Mouse (Mus musculus) heart, postnatal 4 days (tissue): ENCODE data around the gene Rev1. TPM values are rescaled to one million over a fixed set of nuclear protein-coding genes. Genes with fewer than 3 reads are reported as not detected.
"Not testable (repeated sequence)": the region's sequence is repeated elsewhere in the genome, so short reads cannot be mapped to it uniquely, and the experiment has no call there.

Experiments
- DNase-seq: peaks from one replicate; pipeline ENCODE4 v3.0.0; 2021
- total RNA-seq, 2 experiments: library from RNA; stranded (reverse); gene quantifications; 2 replicates each; pipeline ENCODE4 v1.2.3; 2021

The Rev1 gene
- total RNA-seq, 2 experiments from 2014 or later = 24.2 to 28.5 TPM

DNA sequence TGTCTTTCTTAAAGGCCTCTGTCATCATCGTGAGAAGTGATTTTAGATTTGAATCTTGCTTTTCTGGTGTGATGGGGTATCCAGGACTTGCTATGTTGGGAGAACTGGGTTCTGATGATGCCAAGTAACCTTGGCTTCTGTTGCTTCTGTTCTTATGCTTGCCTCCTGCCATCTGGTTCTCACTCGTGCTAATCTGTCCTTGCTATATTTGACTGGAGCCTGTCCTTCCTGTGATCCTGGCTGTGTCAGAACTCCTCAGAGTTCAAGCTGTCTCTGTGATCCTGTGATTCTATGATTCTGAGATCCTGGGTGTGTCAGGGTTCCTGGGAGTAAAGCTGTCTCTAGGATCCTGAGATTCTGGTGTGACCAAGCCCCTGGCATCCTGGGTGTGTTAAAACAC, 67.4 kb downstream of the Rev1 start:
- not testable (repeated sequence) for DNase-seq

DNA sequence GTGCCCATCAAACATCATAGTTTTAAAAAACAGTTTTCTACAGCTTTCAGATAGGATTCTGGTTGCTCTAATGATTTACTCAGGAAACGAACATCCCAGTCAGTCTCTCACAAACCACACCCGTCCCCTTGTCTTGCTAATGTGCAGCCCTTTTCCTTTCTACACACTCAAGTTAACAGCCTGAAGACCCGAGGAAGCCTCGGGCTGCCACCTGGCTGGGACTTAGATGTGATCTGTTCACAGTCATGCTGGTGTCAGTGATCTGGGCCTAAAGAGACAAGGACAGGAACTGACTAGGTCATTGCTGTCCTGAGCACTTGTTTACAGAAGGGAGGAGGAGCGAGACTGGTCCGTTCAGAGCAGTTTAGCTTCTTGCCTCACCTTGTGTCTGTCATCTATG, 71.2 kb downstream of the Rev1 start:
- DNase-seq = no peak

DNA sequence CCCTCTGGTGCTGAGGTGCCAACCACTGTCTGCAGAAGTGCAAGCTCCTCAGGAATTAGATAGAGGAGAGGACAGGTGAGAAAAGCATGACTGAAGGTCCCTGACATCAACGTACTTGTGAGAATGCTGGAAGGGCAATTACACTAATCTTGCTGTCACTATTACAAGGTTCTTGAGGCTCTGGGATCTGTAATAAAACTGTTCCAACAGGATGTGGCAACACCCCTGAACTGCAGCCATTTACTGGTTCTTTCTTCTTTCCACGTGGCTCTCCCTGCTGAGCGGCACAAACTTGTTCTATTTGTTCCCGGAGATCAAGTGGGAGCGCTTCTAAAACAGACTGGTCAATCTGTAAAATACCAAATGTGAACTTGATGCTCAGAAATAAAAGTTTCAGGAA, 74.4 kb downstream of the Rev1 start:
- no peak for DNase-seq

DNA sequence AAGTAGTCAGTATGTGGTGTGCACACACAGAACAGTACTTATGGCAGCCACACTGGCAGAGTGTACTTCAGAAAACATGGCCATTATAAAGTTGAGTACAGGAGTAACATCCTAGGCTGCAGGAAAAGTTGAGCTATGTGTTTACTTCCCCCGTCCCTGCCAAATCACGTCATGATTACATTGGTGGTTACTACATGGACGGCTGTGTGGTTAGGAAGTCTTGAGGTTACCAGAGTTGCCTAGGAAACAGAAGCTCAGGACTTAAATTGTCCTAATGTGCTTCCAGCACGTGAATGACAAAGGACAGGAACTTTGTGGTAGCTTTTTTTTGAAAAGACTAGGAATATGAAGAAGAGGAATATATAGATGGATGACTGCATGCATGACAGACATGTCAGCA, 80.0 kb downstream of the Rev1 start:
- no peak for DNase-seq

DNA sequence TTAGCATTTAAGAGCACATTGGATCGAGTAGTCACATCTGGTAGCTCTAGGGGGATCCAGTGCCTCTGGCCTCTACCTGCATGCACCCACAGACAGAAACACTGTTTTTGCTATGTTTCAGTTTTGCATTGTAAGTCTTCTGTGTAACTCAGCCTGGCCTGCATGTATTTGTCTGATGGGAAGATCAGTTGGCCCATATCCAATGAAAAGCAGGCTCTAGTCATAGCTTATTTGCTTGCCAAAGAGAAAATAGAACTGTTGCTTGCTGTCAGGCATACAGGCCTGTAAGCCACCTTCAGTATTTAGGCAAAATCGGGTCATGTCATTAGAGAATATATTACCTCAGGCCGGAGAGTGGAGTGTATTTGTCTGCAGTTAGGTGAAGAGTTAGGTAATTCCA, 81.5 kb downstream of the Rev1 start:
- DNase-seq = no peak

DNA sequence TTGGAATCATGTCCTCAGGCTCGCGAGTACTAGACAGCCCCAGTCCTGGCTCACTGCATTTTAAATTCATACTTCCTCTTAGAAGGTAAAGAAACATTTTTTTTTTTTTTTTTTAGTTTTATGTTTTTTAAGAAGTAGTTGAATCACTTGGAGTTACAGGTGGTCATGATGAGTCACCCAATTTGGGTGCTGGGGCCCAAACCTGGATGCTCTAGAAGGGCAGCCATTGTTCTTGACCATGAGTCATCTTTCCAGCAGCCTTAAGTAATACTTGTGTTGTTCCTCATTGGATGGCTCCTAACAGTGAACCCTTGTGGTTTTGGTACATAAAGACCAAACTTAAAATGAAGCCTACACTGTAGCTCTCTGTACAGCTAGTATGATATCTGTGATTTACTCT, 90.7 kb downstream of the Rev1 start:
- DNase-seq = no peak

DNA sequence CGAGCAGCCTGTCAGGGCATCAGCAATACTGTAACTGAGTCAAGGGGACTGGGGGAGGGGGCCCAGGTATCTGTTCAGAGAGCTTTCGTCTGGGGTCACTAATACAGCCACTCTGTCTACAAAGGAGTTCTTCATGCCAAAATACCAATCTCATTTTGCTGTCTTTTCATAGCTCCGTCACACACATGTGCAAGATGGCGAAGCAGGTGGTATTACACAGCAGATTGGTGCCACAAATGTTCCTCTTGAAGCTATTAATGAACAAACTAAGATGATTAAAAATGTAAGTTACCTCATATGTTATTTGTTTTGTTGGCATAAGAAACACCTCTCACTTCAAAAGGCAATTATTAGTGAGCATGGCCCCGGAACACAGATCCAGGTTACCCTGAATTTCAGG, 92.2 kb downstream of the Rev1 start:
- no peak for DNase-seq

DNA sequence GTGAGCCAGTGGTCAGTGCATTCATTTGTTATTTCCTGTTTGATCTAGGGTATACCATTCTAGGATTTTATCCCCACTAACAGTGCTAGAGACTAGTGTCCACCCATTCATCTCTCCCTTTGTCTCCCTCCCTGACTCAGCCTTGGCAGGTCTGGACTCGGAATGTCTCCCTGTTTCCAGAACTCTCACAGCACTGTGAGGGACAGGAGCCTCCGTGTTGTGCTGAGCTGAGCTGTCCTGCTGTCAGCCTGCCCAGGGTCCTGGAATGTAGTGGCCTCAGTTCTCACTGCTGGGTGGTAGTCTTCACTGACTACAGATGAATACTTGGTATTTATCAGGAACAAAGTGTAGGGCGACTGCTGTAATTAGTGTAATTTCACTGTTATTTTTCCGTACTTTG, 94.1 kb downstream of the Rev1 start:
- no peak for DNase-seq

DNA sequence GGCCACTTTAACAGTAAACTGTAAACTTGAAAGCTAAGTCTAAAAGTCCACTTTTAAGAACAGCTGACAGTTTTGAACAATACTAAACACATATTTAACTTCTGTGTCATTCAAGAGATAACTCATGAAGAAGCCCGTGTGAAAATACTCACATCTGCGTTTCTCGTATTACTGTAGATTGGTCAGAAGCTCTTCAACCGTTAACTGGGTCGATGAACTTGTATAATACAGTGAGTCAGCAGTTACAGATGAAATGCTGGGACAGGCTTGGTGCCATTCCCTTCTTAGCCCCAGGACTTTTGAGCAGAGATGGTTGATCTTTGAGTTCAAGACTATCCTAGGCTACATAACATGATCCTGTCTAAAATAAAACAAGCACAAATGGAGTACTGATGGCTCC, 98.2 kb downstream of the Rev1 start:
- DNase-seq = no peak

DNA sequence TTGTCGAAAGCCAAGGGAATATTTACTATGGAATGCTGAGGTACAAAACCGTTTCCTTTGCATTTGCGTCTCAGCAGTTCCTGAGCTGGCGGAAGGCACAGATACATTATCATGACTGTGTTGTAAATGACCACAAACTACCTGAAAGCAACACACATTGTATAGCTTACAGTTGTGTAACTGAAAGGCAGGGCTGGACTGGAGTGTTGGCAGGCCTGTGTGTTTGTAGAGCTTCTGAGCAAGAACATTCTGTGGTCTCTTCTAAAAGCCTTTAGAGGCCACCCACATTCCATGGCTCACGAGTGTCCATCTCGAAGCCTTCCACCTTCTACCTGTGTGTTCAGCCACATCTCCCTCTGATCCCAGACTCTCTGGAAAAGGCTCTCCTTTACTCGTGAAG, 102.3 kb downstream of the Rev1 start:
- DNase-seq = no peak

DNA sequence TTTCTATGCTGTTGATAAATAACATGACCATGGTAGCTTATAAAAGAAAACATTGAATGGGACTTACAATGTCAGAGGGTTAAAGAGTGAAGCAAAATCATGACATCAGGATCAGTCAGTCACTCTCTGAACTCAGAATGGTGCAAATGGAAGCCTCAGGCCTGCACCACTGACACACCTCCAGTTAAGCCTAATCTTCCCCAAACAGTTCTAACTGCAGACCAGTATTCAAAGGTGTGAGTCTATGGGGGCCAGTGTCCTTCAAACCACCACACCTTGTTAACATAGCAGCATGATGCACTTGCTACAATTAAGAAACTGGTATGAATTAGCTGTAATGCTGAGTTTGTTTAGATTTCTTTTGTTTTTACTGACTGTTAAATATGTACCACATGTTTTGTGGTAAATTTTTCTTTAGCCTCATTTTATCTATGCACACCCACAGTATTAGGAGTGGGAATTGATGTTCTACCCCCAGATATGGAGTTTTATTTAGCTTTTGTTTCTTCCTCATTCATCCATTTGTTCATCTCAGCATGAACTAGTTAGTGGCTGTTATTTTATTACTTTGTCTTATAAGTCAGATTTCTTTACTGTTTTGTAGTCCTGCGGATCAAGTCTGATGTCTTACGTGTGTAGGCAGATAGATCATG, 114.9 kb downstream of the Rev1 start:
- no peak for DNase-seq

DNA sequence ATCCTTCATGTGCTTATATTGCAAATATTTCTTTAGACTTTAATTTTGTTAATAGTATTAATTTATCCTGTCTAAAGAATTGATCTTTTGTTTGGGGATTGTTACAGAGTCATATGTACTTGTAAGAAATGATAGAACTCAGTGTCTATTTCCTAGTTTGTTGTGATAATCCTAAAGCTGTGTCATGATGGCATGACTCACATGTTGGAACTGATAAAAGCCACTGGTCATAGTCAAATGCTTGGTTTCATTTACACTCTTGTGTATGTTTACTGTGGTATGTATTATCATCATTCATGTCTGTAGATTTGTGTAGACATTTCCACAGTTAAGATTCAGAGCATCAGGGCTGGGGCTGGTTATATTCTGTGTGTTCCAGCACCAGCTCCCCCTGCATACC, 117.1 kb downstream of the Rev1 start:
- DNase-seq = no peak

DNA sequence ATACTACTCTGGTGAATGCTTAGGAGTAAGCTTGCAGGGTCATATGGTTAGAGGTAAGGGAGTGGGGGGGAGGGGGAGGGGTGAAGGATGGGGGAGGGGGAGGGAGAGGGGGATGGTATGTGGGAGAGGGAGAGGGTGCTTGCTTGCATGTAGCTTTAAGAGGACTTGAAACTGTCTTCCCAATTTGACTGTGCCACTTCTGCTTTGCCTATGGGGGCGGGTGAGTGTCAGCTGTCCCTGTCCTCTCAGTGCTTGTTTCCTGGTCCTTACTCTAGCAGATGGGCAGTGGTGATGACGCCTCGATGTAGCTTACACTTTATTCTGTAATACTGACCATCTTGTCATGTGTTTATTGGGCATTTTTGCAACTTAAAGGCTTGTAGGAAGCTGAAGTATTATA, 117.5 kb downstream of the Rev1 start:
- no peak for DNase-seq

DNA sequence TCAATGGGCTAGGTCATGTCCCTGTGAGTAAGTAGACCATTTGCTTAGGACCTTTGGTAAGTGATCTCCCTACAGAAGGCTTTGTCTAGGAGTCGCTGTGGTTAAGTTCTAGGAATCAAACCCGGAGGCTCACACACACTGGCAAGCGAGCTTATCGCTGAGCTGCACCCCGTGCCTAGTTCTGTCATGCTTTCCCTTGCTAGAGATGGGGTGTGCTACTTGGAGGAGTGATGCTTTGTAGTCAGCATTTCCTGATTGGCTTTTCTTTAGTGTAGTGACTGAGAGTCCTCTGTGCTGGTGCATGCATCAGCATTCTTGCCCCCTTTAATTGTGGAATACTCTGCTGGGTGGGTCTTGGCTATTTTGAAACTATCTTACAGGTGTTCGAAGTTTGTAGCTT, 118.0 kb downstream of the Rev1 start:
- no peak for DNase-seq

DNA sequence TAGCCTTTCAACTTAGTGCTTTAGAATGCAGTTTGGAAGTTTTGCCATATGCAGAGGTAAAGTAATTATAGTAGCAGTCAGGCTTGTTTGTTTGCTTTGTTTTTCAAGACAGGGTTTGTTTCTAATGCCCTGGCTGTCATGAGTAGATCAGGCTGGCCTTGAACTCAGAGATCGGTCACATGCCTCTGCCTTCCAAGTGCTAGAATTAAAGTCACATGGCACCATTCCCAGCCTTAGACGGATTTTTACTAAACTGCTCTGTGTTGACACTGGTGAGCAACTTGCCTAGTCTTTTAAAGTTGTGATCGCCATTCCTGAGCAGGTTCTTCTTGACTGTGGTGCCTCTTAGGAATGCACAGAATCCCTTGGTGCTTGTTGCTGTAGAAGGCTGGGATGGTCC, 122.9 kb downstream of the Rev1 start:
- no peak for DNase-seq

DNA sequence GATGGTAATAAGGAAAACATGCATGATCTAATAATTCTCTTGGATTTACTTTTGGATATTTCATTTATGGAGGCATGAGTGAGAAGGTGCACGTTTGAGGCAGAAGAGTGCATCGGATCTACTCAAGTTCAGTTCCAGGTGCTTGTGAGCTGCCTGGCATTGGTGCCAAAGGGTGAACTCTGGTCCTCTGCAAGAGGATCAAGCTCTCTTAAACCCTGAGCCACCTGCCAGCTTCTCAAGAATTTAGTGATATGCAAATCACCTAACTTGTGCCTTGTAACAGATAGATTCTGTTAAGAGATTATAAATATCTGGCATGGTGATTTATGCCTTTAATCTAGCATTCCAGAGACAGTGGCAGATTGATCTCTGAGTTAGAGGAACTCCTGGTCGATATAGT, 126.6 kb downstream of the Rev1 start:
- DNase-seq = no peak

Other genes with a start within 250 kb of the Rev1 start
- 1 to 10 TPM; 5.8 to 7.9 TPM for gene Mitd1, start 239.4 kb downstream of the Rev1 start, total RNA-seq
- 100 to 1,000 TPM; 283 to 286 TPM for gene Mrpl30, start 239.3 kb downstream of the Rev1 start, total RNA-seq
- gene Lyg2, start 213.3 kb downstream of the Rev1 start, total RNA-seq = not detected
- gene Lyg1, start 172.0 kb downstream of the Rev1 start, total RNA-seq = not detected
- 10 to 100 TPM; 67.9 to 72.0 TPM for gene Txndc9, start 131.9 kb downstream of the Rev1 start, total RNA-seq
- 10 to 100 TPM; 36.4 to 36.7 TPM for gene Eif5b, start 131.8 kb downstream of the Rev1 start, total RNA-seq